Mouse (Mus musculus) heart, postnatal 10 days (tissue): ENCODE results near the gene Ebf4. TPM values are rescaled to one million over a fixed set of nuclear protein-coding genes. Genes with fewer than 3 reads are reported as not detected.

Source experiments
- total RNA-seq, 2 experiments: library from RNA; stranded (reverse); gene quantifications; 2 replicates each; pipeline ENCODE4 v1.2.3; 2021

Gene Ebf4
- total RNA-seq, 2 experiments from 2014 or later, result 1.2 to 1.3 TPM

Other genes with a start within 250 kb of the Ebf4 start
- gene Tgm6, start 182.8 kb upstream of the Ebf4 start, total RNA-seq, result not detected
- gene Snrpb, start 115.8 kb upstream of the Ebf4 start, total RNA-seq, result 100 to 1,000 TPM; 192 to 194 TPM
- not detected for gene Tmc2, start 100.0 kb upstream of the Ebf4 start, total RNA-seq
- gene Nop56, start 20.7 kb upstream of the Ebf4 start, total RNA-seq, result 10 to 100 TPM; 43.5 to 50.4 TPM
- 100 to 1,000 TPM; 586 to 605 TPM for gene Idh3b, start 10.6 kb upstream of the Ebf4 start, total RNA-seq
- 10 to 100 TPM; 16.7 to 17.3 TPM for gene Cpxm1, start 102.4 kb downstream of the Ebf4 start, total RNA-seq
- not detected for gene Gm28372, start 110.1 kb downstream of the Ebf4 start, total RNA-seq
- not detected for gene 1700020A23Rik, start 110.1 kb downstream of the Ebf4 start, total RNA-seq
- not detected for gene Tmem239, start 111.3 kb downstream of the Ebf4 start, total RNA-seq
- gene Vps16, start 129.2 kb downstream of the Ebf4 start, total RNA-seq, result 10 to 100 TPM; 30.9 to 32.6 TPM
- 1 to 10 TPM; 5.0 to 6.2 TPM for gene Pced1a, start 129.5 kb downstream of the Ebf4 start, total RNA-seq
- 10 to 100 TPM; 76.0 to 76.1 TPM for gene Ptpra, start 155.1 kb downstream of the Ebf4 start, total RNA-seq